Mouse (Mus musculus): Measurements from ENCODE around the gene Rcan2. TPM values are rescaled to one million over a fixed set of nuclear protein-coding genes. Genes with fewer than 3 reads are reported as not detected.

Rcan2 gene
- polyA plus RNA-seq (2012; rRNA removed): 42.0 and 96.2 TPM in 2 replicates

DNA sequence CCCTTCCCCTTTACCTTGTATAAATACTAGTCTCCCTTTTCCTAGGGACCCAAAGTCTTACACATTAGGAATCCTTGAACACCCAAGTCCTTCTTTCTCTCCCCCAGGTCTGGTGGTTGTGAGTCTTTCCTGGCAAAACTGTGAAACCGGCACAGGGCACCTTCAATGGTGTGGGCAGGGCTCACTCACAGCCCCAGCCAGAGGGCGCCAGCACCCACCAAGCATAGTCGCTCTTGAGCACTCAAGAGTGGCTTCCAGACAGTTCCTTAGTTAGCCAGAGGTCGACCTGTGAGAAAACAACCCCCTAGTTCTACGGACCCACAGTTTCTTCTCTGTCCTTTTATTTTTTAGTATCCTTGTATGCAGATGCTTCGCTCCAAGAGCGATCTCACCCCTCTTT is at the start of gene Rcan2:
TSS of gene Rcan2 (plus strand) at position 275 of the 400 bp plus-strand sequence.
- TF ChIP-seq POLR2A (IDR thresholded peaks at IDR 0.05; ENCODE audit: borderline replicate concordance, extremely low read depth, insufficient read depth, insufficient read length, poor library complexity, severe bottlenecking) (no peak), CTCF (IDR thresholded peaks at IDR 0.05; ENCODE audit: borderline replicate concordance, extremely low read depth, insufficient read depth, insufficient read length) (peak; percentile 68)

DNA sequence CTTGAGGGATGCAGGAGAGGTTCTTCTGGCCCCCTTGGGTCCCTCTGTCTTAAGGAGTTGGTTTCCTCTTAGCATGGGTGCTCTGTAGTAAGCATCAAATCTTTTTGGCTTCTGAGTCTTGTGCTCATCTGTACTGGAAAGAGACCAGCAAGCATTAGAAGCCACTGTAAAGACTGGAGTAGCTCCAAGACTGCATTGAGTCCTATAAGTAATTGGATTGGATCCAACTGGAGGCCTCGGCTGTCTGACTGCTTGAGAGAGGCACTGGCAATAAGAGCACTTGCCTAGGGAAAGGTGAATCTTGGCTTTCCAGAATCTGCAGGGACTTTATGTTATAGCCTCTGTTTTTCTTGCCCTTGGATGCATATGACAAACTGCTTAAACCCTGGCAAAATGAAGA is 48.3 kb upstream of the Rcan2 start:
- DNase-seq (ENCODE audit: low read depth): peak; percentile 53

More for the DNA sequence above, at the start of gene Rcan2:
- peak; percentile 82 for DNase-seq (ENCODE audit: low read depth)

DNA sequence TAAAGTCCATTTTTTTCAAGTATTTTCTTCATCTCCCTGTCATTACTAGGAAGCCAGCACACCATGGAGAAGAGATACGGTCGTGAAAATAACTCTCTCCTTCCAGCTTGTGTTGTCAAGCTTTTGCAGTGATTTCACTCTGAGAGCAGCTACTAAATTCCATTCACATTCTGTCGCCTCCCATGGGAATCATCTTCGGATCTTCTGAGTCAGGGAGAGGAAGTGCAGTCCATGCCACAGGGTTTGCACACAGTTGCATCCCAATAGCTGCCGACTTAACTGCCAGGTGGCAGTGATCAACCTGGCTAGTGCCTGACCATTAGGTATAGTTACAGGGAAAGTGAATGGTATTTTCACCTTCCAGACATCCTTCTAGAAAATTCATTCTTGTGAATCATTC is 46.5 kb upstream of the Rcan2 start:
- peak; percentile 10 for DNase-seq (ENCODE audit: low read depth)
- TF ChIP-seq POLR2A (IDR thresholded peaks at IDR 0.05; ENCODE audit: borderline replicate concordance, extremely low read depth, insufficient read depth, insufficient read length, poor library complexity, severe bottlenecking) (no peak), CTCF (IDR thresholded peaks at IDR 0.05; ENCODE audit: borderline replicate concordance, extremely low read depth, insufficient read depth, insufficient read length) (no peak)

More for the DNA sequence above, 48.3 kb upstream of the Rcan2 start:
- TF ChIP-seq CTCF (IDR thresholded peaks at IDR 0.05; ENCODE audit: borderline replicate concordance, extremely low read depth, insufficient read depth, insufficient read length) (no peak), POLR2A (IDR thresholded peaks at IDR 0.05; ENCODE audit: borderline replicate concordance, extremely low read depth, insufficient read depth, insufficient read length, poor library complexity, severe bottlenecking) (no peak)

DNA sequence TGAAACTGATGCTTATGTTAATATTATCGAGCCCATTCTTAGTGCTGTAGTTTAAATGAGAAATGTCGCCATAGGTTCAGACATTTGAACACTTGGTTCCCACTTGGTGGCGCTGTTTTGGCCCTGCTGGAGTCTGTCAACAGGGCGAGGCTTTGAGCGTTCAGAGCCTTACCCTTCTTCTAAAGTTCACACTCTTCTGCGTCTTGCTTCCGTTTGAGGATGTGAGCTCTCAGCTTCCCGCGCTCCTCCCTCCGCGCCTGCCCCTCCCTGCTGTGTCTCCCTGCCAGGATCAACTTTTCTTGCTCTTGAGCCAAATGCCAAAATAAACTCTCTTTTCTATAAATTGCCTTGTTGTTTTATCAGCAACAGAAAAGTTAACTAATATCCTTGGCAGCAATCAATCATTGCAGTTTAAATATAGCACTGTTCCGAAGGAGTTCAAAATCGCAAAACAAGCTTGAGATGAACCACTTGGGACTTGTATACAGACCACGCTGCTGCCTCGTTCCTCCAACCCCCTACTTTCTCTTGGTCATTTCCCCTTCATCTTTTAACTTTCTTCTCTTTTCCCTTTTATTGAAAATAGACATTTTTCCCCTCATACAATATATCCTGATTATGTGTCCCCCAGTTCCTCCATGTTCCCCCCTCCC is 42.4 kb upstream of the Rcan2 start:
- DNase-seq (ENCODE audit: low read depth): peak; percentile 23
- TF ChIP-seq CTCF (IDR thresholded peaks at IDR 0.05; ENCODE audit: borderline replicate concordance, extremely low read depth, insufficient read depth, insufficient read length) (no peak), POLR2A (IDR thresholded peaks at IDR 0.05; ENCODE audit: borderline replicate concordance, extremely low read depth, insufficient read depth, insufficient read length, poor library complexity, severe bottlenecking) (no peak)

DNA sequence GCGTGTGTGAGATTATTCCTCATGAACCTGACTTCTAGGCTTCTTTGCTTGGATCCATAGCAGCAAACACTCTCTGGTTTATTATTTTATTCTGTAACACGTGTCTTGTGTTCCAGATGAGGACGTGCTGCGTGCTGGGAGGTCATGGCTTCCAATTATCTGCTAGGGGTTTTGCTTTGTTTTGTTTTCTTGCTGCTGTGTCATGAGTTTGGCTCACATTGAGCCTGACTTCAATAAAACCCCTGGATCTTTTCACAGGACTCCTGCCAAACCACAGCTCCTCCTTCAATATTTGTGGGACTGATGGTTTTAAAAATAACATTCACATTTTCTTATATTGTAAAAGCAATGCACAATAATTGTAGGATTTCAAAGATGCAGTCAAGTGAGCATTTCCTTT is 16.6 kb upstream of the Rcan2 start:
- peak; percentile 34 for DNase-seq (ENCODE audit: low read depth)
- TF ChIP-seq POLR2A (IDR thresholded peaks at IDR 0.05; ENCODE audit: borderline replicate concordance, extremely low read depth, insufficient read depth, insufficient read length, poor library complexity, severe bottlenecking) (no peak), CTCF (IDR thresholded peaks at IDR 0.05; ENCODE audit: borderline replicate concordance, extremely low read depth, insufficient read depth, insufficient read length) (no peak)

DNA sequence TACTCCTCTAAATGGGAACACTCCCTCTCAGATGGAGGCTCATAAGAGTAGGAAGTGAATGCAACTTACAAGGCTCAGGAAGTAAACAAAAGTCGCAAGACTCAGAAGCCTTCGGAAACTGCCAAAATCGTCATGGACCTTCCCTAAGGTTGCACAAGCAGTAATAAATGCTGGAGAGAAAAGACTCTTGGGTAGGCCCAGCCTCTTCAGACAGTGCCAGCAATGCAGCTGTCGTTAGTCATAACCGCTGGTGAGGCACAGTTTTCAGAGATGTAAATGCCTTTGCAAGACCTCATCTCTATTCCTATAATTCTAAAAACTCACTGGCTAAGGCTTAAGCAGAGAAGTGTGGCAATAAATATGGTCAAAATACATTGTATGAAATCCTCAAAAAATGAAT is 12.9 kb upstream of the Rcan2 start:
- DNase-seq (ENCODE audit: low read depth): no peak
- no peak for TF ChIP-seq CTCF (IDR thresholded peaks at IDR 0.05; ENCODE audit: borderline replicate concordance, extremely low read depth, insufficient read depth, insufficient read length)
- TF ChIP-seq POLR2A (IDR thresholded peaks at IDR 0.05; ENCODE audit: borderline replicate concordance, extremely low read depth, insufficient read depth, insufficient read length, poor library complexity, severe bottlenecking): no peak

DNA sequence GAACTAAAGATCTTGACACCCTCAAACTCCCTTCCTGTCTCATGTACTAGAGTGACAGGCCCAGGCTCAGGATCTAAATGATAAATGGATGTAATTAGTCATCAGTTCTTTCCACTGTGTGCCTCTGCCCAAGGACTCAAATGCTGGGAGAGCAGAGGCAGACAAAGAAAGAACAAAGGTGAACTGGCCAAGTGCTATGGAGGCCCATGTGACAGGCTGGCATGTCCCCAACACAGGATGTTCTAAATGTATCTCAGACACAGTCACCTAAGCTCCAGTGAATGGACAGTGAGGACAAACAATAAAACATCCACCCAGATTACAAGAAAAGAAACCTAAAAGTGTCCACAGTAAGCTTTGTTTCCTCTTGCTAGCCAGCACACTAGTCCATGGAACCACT is 11.8 kb upstream of the Rcan2 start:
- TF ChIP-seq CTCF (IDR thresholded peaks at IDR 0.05; ENCODE audit: borderline replicate concordance, extremely low read depth, insufficient read depth, insufficient read length): no peak
- no peak for TF ChIP-seq POLR2A (IDR thresholded peaks at IDR 0.05; ENCODE audit: borderline replicate concordance, extremely low read depth, insufficient read depth, insufficient read length, poor library complexity, severe bottlenecking)
- DNase-seq (ENCODE audit: low read depth): no peak

DNA sequence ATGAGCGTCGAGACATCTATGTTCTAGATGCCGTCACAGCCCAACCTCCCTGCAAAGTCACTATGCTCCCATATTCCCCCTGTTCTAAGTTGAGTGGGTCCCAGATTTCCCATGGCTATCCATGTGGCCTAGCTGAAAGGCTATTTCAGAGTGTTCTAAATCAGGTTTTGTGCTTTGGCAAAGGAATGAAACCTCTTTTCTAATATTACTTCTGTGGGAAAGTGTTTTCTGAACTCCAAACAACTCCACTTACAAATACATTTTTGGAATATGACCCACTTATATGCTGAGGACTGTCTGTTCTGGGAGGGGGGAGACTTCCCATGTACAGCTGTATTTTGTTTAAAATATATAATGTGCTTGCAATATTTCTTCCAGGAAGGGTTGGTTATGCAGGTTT is 9.4 kb upstream of the Rcan2 start:
- TF ChIP-seq POLR2A (IDR thresholded peaks at IDR 0.05; ENCODE audit: borderline replicate concordance, extremely low read depth, insufficient read depth, insufficient read length, poor library complexity, severe bottlenecking): no peak
- TF ChIP-seq CTCF (IDR thresholded peaks at IDR 0.05; ENCODE audit: borderline replicate concordance, extremely low read depth, insufficient read depth, insufficient read length): no peak

DNA sequence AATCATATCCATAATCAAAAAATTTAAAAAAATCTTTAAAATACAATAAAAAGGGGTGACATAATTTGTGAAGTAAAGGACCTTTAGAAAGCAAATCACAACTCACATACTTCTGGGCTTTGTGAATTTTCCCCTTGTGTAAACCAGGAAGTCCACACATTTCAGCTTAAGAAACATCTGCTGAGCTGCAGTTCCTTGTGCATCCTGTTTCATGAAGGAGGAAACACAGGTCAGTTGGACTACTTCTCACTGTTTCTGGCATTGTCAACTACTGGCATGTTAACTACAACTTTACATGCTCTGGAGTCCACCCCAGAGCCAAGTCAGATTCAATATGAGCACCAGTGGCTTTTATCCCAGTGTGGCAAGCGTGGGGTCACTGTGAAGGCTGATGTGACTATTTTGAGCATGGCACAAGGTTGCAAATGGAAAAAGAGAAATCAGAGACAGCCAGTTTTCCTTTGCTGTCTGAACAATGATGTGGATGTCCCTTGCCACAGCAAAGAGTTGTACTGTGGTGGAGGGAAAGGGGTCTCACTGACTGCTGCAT is 6.3 kb upstream of the Rcan2 start:
- TF ChIP-seq POLR2A (IDR thresholded peaks at IDR 0.05; ENCODE audit: borderline replicate concordance, extremely low read depth, insufficient read depth, insufficient read length, poor library complexity, severe bottlenecking) (no peak), CTCF (IDR thresholded peaks at IDR 0.05; ENCODE audit: borderline replicate concordance, extremely low read depth, insufficient read depth, insufficient read length) (no peak)
- DNase-seq (ENCODE audit: low read depth): no peak

More for the DNA sequence above, 9.4 kb upstream of the Rcan2 start:
- DNase-seq (ENCODE audit: low read depth): no peak

DNA sequence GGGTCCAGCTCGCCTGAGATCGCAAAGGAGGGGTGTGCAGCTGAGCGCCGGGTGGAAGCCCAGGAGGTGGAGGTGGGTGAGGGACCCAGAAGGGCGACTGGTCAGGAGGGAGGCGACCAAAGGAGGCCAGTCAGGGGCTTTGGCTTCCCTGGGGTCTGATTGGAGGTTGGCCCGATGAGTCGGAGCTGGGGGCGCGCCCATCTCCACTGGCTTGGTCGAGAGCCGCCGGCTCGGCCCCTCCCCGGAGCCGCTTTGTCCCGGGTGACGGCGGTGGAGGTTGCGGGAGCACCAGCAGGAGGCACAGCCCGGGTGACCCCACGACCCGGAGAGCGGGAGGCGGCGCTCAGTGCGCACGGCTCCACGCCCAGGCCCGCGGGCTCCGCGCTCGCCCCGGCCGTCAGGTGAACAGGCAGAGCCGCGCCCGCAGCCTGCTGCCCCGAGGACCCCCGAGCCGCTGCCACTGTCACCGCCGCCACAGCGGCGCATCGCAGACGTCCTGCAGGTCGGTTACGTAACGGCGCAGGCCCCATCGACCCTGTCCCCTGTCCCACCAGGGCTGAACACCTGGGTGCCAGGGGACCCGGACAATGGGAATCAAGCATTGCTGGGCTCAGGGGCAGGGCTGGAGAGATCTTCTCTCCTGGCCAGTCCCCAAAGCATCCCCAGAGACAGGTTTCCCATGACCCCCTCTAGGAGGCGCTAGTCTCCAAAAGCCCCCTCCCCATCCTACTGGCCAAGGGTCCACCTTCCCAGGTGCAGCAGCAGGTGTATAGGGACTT is 633 bp downstream of the Rcan2 start:
- TF ChIP-seq POLR2A (IDR thresholded peaks at IDR 0.05; ENCODE audit: borderline replicate concordance, extremely low read depth, insufficient read depth, insufficient read length, poor library complexity, severe bottlenecking) (peak; percentile 37; the same call in 1 of the 2 replicates), CTCF (IDR thresholded peaks at IDR 0.05; ENCODE audit: borderline replicate concordance, extremely low read depth, insufficient read depth, insufficient read length) (peak; percentile 58)
- peak; percentile 71 for DNase-seq (ENCODE audit: low read depth)

DNA sequence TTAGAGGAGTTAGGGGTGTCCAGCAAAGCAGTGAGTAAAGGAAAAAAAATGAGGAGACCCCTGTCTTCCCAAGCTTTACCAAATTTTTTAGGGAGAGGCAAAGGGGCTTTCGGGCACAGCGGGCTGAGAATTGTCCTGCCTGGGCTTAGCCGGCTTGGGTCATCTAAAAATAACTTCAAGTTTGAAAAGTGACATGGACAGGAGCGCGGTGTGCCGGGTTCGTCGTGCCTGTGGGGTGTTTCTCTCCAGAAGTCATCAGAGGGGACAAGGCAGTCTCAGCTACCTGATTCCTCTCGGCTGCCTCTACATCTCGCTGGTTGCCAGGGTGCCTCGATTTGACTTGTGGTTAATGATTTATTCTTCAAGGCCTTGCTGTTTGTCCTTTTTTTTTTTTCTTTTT is 1.3 kb downstream of the Rcan2 start:
- TF ChIP-seq CTCF (IDR thresholded peaks at IDR 0.05; ENCODE audit: borderline replicate concordance, extremely low read depth, insufficient read depth, insufficient read length): no peak
- TF ChIP-seq POLR2A (IDR thresholded peaks at IDR 0.05; ENCODE audit: borderline replicate concordance, extremely low read depth, insufficient read depth, insufficient read length, poor library complexity, severe bottlenecking): no peak
- no peak for DNase-seq (ENCODE audit: low read depth)
